Mouse (Mus musculus): ENCODE results near the gene Cd96. TPM values are rescaled to one million over a fixed set of nuclear protein-coding genes. Genes with fewer than 3 reads are reported as not detected.

Gene Cd96
- total RNA-seq, 4 experiments from 2014 or later: not detected

GRCm38 (mm10) chr16:46036261-46036660, 83.8 kb downstream of the Cd96 start:
- DNase-seq (ENCODE audit: low spot score in 2 of 2): no peak

GRCm38 (mm10) chr16:46033896-46034295, 86.2 kb downstream of the Cd96 start:
- peak in 1 of 2 experiments; percentile 11 for DNase-seq (ENCODE audit: low spot score in 2 of 2)

GRCm38 (mm10) chr16:46022958-46023491, 97.0 kb downstream of the Cd96 start:
- no peak for DNase-seq (ENCODE audit: low spot score in 2 of 2)

- no peak for DNase-seq (ENCODE audit: low spot score in 2 of 2)
These were observed 97.7 kb downstream of the Cd96 start for GRCm38 (mm10) chr16:46022189-46022928.

- DNase-seq (ENCODE audit: low spot score in 2 of 2): no peak
These were observed 98.7 kb downstream of the Cd96 start for GRCm38 (mm10) chr16:46021302-46021701.

- DNase-seq (ENCODE audit: low spot score in 2 of 2): no peak
These were observed 99.7 kb downstream of the Cd96 start for GRCm38 (mm10) chr16:46020396-46020795.

GRCm38 (mm10) chr16:46019799-46020198, 100.3 kb downstream of the Cd96 start:
- no peak for DNase-seq (ENCODE audit: low spot score in 2 of 2)

GRCm38 (mm10) chr16:46019359-46019758, 100.7 kb downstream of the Cd96 start:
- DNase-seq (ENCODE audit: low spot score in 2 of 2): no peak

GRCm38 (mm10) chr16:46011696-46012095, 108.4 kb downstream of the Cd96 start:
- DNase-seq (ENCODE audit: low spot score in 2 of 2): no peak

- no peak for DNase-seq (ENCODE audit: low spot score in 2 of 2)
These were observed 109.2 kb downstream of the Cd96 start for GRCm38 (mm10) chr16:46010906-46011220.

- peak; percentile 90 for DNase-seq (ENCODE audit: low spot score in 2 of 2)
These were observed 109.7 kb downstream of the Cd96 start, which contains the start of gene Plcxd2 for GRCm38 (mm10) chr16:46010153-46010905. Gene Plcxd2 (minus strand): TSS chr16:46010218.

GRCm38 (mm10) chr16:46009717-46010116, 110.3 kb downstream of the Cd96 start:
- no peak for DNase-seq (ENCODE audit: low spot score in 2 of 2)

GRCm38 (mm10) chr16:46008766-46009165, 111.3 kb downstream of the Cd96 start:
- no peak for DNase-seq (ENCODE audit: low spot score in 2 of 2)

- DNase-seq (ENCODE audit: low spot score in 2 of 2): no peak
These were observed 111.9 kb downstream of the Cd96 start for GRCm38 (mm10) chr16:46008036-46008605.

GRCm38 (mm10) chr16:46006261-46006660, 113.8 kb downstream of the Cd96 start:
- no peak for DNase-seq (ENCODE audit: low spot score in 2 of 2)

GRCm38 (mm10) chr16:46001550-46002166, 118.4 kb downstream of the Cd96 start:
- DNase-seq (ENCODE audit: low spot score in 2 of 2): no peak

- no peak for DNase-seq (ENCODE audit: low spot score in 2 of 2)
These were observed 119.1 kb downstream of the Cd96 start for GRCm38 (mm10) chr16:46000976-46001375.

- DNase-seq (ENCODE audit: low spot score in 2 of 2): no peak
These were observed 120.5 kb downstream of the Cd96 start for GRCm38 (mm10) chr16:45999374-46000191.

- no peak for DNase-seq (ENCODE audit: low spot score in 2 of 2)
These were observed 121.8 kb downstream of the Cd96 start for GRCm38 (mm10) chr16:45998231-45998630.

GRCm38 (mm10) chr16:45990901-45991676, 129.0 kb downstream of the Cd96 start:
- DNase-seq (ENCODE audit: low spot score in 2 of 2): no peak

Data from gastrocnemius, adult 8-10 months (tissue).